In genomic region chr2:130632887-130633675, GRCm38 (mm10) we compare ENCODE assay signal across 13 mouse cellular contexts. TPM values are rescaled to one million over a fixed set of nuclear protein-coding genes. Genes with fewer than 3 reads are reported as not detected.
DNase-seq lines count a peak whose midpoint lies in the region; ATAC-seq lines count a peak whose summit lies in the region.
"Had no signal": no experiment of that assay in that cellular context is flagged by ENCODE, and none has a peak within 500 bp of the region (broad histone marks: within the 10 kb centered on the region; RNA-seq: fewer than 3 reads in every experiment).

No protein-coding gene starts in this region.

- peaks cover 25% of the 10 kb centered on the region for H3K4me1 ChIP-seq in forebrain, embryonic 11.5 days (replicated peaks; ENCODE audit: control insufficient read depth, insufficient read depth, low read length)
- H3K4me1 ChIP-seq in forebrain, embryonic 15.5 days = peaks cover 30% of the 10 kb centered on the region

- H3K27ac ChIP-seq in forebrain, embryonic 11.5 days (ENCODE audit: low read depth, low read length) = no peak overlapping the region
- no peak overlapping the region for H3K27ac ChIP-seq in forebrain, embryonic 15.5 days (replicated peaks)
- H3K27ac ChIP-seq: heart, embryonic 15.5 days; liver, embryonic 13.5 days had no signal

- H3K9ac ChIP-seq in forebrain, embryonic 11.5 days (ENCODE audit: low read length) = no peak overlapping the region
- no peak overlapping the region for H3K9ac ChIP-seq in forebrain, embryonic 15.5 days (replicated peaks)
- H3K9ac ChIP-seq: heart, embryonic 15.5 days; liver, embryonic 13.5 days had no signal

- H3K4me3 ChIP-seq in forebrain, embryonic 11.5 days (ENCODE audit: low read depth, low read length) = no peak overlapping the region
- no peak overlapping the region for H3K4me3 ChIP-seq in forebrain, embryonic 15.5 days
- H3K4me3 ChIP-seq: heart, embryonic 15.5 days; limb, embryonic 10.5 days; liver, embryonic 13.5 days had no signal

- no peaks in the 10 kb centered on the region for H3K36me3 ChIP-seq in forebrain, embryonic 11.5 days (ENCODE audit: control insufficient read depth, insufficient read depth, low read length)
- H3K36me3 ChIP-seq in forebrain, embryonic 15.5 days = no peaks in the 10 kb centered on the region
- H3K36me3 ChIP-seq: heart, embryonic 15.5 days had no signal

- H3K27me3 ChIP-seq in forebrain, embryonic 11.5 days (ENCODE audit: control insufficient read depth, insufficient read depth, low read length) = peaks cover 38% of the 10 kb centered on the region
- peaks cover 36% of the 10 kb centered on the region for H3K27me3 ChIP-seq in forebrain, embryonic 15.5 days

- H3K9me3 ChIP-seq in forebrain, embryonic 11.5 days (ENCODE audit: control insufficient read depth, low read length) = no peaks in the 10 kb centered on the region
- no peaks in the 10 kb centered on the region for H3K9me3 ChIP-seq in forebrain, embryonic 15.5 days
- H3K9me3 ChIP-seq: heart, embryonic 15.5 days; limb, embryonic 10.5 days; liver, embryonic 13.5 days had no signal

- H3K4me2 ChIP-seq in forebrain, embryonic 11.5 days (ENCODE audit: low read depth, low read length, severe bottlenecking) = no peak overlapping the region
- H3K4me2 ChIP-seq in forebrain, embryonic 15.5 days (replicated peaks) = no peak overlapping the region
- H3K4me2 ChIP-seq: heart, embryonic 15.5 days; liver, embryonic 13.5 days had no signal

- peak; percentile 68 for DNase-seq in forebrain, embryonic 11.5 days (ENCODE audit: low spot score)
- DNase-seq in left cerebral cortex, postnatal 4 days = peak; percentile 34
- no peak for DNase-seq in left cerebral cortex, adult 8-10 months (ENCODE audit: low spot score in 2 of 2)
- peak; percentile 70 for DNase-seq in embryo, embryonic 10.5 days (ENCODE audit: low spot score)
- DNase-seq in retina, embryonic 14.5 days (ENCODE audit: low spot score) = peak; percentile 81
- no peak for DNase-seq in spleen, postnatal 36 days (ENCODE audit: low spot score in 2 of 2)
- DNase-seq: heart, adult 11 months; liver, embryonic 13.5 days had no signal

- 33% methylated on average over 5 of the region's 5 CpGs for WGBS in forebrain, embryonic 11.5 days
- WGBS in forebrain, embryonic 15.5 days = 37% methylated on average over 5 of the region's 5 CpGs

- no peak for ATAC-seq in forebrain, embryonic 11.5 days (replicated peaks; ENCODE audit: low FRiP score)
- ATAC-seq in forebrain, embryonic 15.5 days (replicated peaks) = no peak
- ATAC-seq: intestine, embryonic 16.5 days; lung, postnatal 0 days had no signal

- intact Hi-C loops in left cerebral cortex, postnatal 4 days (cut with DNase I) = no loop called here

RNA-seq across cellular contexts. Expression of gene Ubox5, which starts 3.2 kb away (rescaled TPM):
- 17.8 and 21.5 TPM in 2 replicates for polyA plus RNA-seq in forebrain, embryonic 11.5 days (2014; fragmentation: Nextera tagmentation; extraction: Ambion mirVana)
- polyA plus RNA-seq in forebrain, embryonic 15.5 days (2015; fragmentation: Nextera tagmentation; extraction: Ambion mirVana) = 12.7 and 12.9 TPM in 2 replicates
- total RNA-seq in left cerebral cortex, postnatal 4 days (2021) = 1 to 10 TPM; 8.8 to 9.1 TPM
- total RNA-seq in left cerebral cortex, adult 8-10 months (2022) = 10 to 100 TPM; 11.7 to 14.7 (median 12.5) TPM

RNA-seq across cellular contexts. Expression of gene Fastkd5, which starts 3.3 kb away (rescaled TPM):
- polyA plus RNA-seq in forebrain, embryonic 11.5 days (2014; fragmentation: Nextera tagmentation; extraction: Ambion mirVana) = 20.5 and 21.5 TPM in 2 replicates
- polyA plus RNA-seq in forebrain, embryonic 15.5 days (2015; fragmentation: Nextera tagmentation; extraction: Ambion mirVana) = 14.1 and 15.4 TPM in 2 replicates
- 1 to 10 TPM; 7.8 to 9.7 TPM for total RNA-seq in left cerebral cortex, postnatal 4 days (2021)
- 1 to 10 TPM; 6.5 to 9.2 (median 7.3) TPM for total RNA-seq in left cerebral cortex, adult 8-10 months (2022)

RNA-seq across cellular contexts. Expression of gene Lzts3, which starts 9.5 kb away (rescaled TPM):
- 1.6 and 1.7 TPM in 2 replicates for polyA plus RNA-seq in forebrain, embryonic 11.5 days (2014; fragmentation: Nextera tagmentation; extraction: Ambion mirVana)
- polyA plus RNA-seq in forebrain, embryonic 15.5 days (2015; fragmentation: Nextera tagmentation; extraction: Ambion mirVana) = 9.2 and 10.0 TPM in 2 replicates
- 10 to 100 TPM; 29.0 to 34.9 TPM for total RNA-seq in left cerebral cortex, postnatal 4 days (2021)
- 100 to 1,000 TPM; 186 to 214 (median 199) TPM for total RNA-seq in left cerebral cortex, adult 8-10 months (2022)

RNA-seq across cellular contexts. Expression of gene Ddrgk1, which starts 31.4 kb away (rescaled TPM):
- polyA plus RNA-seq in forebrain, embryonic 11.5 days (2014; fragmentation: Nextera tagmentation; extraction: Ambion mirVana) = 46.8 and 48.5 TPM in 2 replicates
- polyA plus RNA-seq in forebrain, embryonic 15.5 days (2015; fragmentation: Nextera tagmentation; extraction: Ambion mirVana) = 57.4 and 63.4 TPM in 2 replicates
- 10 to 100 TPM; 56.3 to 68.9 TPM for total RNA-seq in left cerebral cortex, postnatal 4 days (2021)
- 100 to 1,000 TPM; 106 to 118 (median 114) TPM for total RNA-seq in left cerebral cortex, adult 8-10 months (2022)

RNA-seq across cellular contexts. Expression of gene Itpa, which starts 34.3 kb away (rescaled TPM):
- 152 and 156 TPM in 2 replicates for polyA plus RNA-seq in forebrain, embryonic 11.5 days (2014; fragmentation: Nextera tagmentation; extraction: Ambion mirVana)
- 133 and 134 TPM in 2 replicates for polyA plus RNA-seq in forebrain, embryonic 15.5 days (2015; fragmentation: Nextera tagmentation; extraction: Ambion mirVana)
- 10 to 100 TPM; 48.3 to 48.7 TPM for total RNA-seq in left cerebral cortex, postnatal 4 days (2021)
- 10 to 100 TPM; 35.7 to 41.7 (median 38.3) TPM for total RNA-seq in left cerebral cortex, adult 8-10 months (2022)

Comparison
In these comparisons a context has a peak if more than half of its experiments do, and no peak if none do; other contexts are left out.
1. DNase-seq: peak in forebrain, embryonic 11.5 days (single experiment), left cerebral cortex, postnatal 4 days (single experiment), embryo, embryonic 10.5 days (single experiment) and retina, embryonic 14.5 days (single experiment); none in left cerebral cortex, adult 8-10 months (0 of 2) and spleen, postnatal 36 days (0 of 2).
2. RNA of gene Lzts3, which starts 9.5 kb away (total RNA-seq): 186 to 214 TPM in left cerebral cortex, adult 8-10 months; 29.0 to 34.9 TPM in left cerebral cortex, postnatal 4 days; every median in the first group is over 4 times any median in the second.